Mouse (Mus musculus) T-helper 17 cell (primary cell): ENCODE data around the gene Ccdc158.

Experiments
- in situ Hi-C, 2 experiments: fragments of 300-600 bp; cut with MboI, MseI; formaldehyde crosslinking; loops; 1 replicate in 1 of 2; 2 replicates in 1 of 2; pipeline ENCODE4 v1.15.1; 2025; ENCODE audit warnings: high pct_unique_total_duplicates in 2 of 2

The Ccdc158 gene

DNA sequence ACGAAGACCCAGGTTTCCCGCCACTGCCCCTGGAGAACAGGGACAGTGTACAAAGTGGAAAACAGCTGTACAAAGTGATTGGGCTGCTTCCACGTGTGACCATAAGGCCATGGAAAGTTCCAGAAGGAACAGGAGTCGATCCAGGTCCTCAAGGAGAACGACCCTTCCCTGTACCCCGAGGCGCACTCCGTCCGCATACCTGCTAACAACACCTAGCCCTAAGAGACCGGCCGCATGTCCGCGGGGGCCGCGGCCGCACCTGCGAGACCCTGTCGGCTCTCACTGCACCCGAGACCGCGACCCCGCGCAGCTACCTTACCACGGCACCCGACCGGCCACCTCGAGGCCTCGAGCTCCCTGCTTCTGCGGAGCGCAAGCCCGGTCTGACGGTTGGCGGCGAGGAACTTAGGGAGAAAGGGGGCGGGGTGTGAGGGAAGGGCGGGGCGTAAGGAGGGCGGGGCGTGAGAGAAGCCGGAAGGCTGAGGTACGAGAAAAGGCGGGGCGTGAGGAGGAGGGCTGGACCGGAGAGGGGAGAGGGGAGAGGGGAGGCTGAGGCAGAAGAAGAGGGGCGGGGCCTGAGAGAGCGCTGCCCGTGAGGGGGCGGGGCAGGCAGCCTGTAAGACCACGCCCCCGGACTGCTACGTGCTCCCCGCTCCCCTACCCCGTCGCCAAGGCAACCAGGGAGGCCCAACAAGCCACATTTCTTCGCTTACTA is at the start of gene Ccdc158:
TSS of gene Ccdc158 (minus strand) at position 413 of the 715 bp plus-strand sequence.
- in situ Hi-C loops: no loop called here

- in situ Hi-C loops: no loop called here
These were observed 46.5 kb upstream of the Ccdc158 start for GRCm38 (mm10) chr5:92721610-92722009.

DNA sequence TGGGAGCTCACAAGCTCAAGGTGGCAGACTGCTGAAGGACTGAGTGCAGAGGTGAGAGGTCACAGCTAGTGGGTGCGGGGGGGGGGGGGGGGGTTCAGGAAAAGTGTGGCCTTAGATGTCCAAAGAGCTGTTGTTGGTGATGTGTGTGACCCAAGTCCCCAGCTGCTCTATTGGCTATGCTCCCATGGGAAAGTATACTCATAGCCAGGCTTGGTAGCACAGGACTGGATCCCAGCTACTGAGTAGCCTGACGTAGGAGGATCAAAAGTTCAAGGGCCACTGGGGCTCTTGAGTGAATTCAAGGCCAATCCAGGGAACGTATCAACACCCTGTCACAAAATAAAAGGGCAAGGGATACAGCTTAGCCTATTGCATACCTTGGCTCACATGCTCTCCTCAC is 43.8 kb upstream of the Ccdc158 start:
- in situ Hi-C loops: no loop called here

- in situ Hi-C loops: no loop called here
These were observed 42.7 kb upstream of the Ccdc158 start for GRCm38 (mm10) chr5:92717666-92718360.

GRCm38 (mm10) chr5:92715890-92716289 is 40.8 kb upstream of the Ccdc158 start:
- in situ Hi-C loops: no loop called here

DNA sequence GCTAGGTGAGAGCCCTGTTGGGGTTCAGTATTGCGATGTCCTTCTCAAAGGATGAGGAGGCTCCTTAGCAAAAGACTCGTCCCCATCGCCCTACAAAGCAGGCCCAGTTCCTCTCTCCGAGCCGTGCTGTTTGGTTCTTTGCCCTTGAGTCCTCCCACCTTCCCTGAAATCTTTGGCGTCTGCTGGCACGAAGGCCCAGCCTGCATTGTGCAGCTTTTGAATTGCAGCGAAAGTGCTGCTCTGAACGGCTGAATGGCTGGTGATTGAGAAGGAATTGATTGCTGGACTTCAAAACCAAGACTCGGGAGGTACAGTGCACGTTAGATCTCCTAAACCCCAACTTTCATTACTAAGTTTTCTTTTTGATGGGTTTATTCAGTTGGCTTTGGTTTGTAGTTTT is 40.2 kb upstream of the Ccdc158 start:
- in situ Hi-C loops: no loop called here

GRCm38 (mm10) chr5:92714886-92715285 is 39.8 kb upstream of the Ccdc158 start:
- in situ Hi-C loops: loop anchor here in 1 of 2 experiments (5.0 kb wide), 1 partner anchor 57 kb away; no protein-coding TSS in a partner anchor

- in situ Hi-C loops: loop anchor here in 1 of 2 experiments (5.0 kb wide), 1 partner anchor 59 kb away; no protein-coding TSS in a partner anchor
These were observed 37.7 kb upstream of the Ccdc158 start for GRCm38 (mm10) chr5:92712621-92713395.

DNA sequence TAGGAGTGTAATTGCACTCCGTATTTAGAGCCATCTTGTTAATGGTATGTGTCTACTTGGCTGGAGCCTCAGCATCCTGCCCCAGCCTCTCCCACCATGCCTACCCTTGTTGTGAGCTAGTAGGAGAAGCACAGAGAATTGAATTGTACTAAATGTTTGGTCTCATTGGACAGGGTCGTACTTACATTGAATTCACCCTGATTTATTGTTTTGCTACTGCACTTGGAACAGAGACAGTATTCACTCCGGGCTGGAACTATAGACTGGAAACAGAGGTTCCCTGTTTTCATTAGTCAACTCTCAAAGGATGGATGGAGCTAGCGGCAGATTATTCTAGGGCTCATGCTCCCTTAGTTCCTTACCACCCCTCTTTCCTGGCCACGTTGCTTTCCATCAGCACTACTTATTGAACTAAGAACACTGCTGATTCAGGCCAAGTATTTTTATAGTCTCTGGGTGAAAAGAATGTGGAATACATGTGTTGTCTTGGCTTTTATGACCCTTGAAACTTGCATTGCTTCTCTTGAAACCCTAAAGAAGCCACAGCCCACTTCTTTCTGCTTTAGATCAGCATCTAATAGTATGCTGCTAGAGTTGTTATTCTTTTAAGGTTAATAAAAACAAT is 36.7 kb upstream of the Ccdc158 start:
- in situ Hi-C loops: loop anchor here in 1 of 2 experiments (5.0 kb wide), 1 partner anchor 61 kb away; no protein-coding TSS in a partner anchor

GRCm38 (mm10) chr5:92710779-92711178 is 35.7 kb upstream of the Ccdc158 start:
- in situ Hi-C loops: loop anchor here in 1 of 2 experiments (5.0 kb wide), 1 partner anchor 62 kb away; no protein-coding TSS in a partner anchor

- in situ Hi-C loops: no loop called here
These were observed 32.9 kb upstream of the Ccdc158 start for GRCm38 (mm10) chr5:92707921-92708491.

DNA sequence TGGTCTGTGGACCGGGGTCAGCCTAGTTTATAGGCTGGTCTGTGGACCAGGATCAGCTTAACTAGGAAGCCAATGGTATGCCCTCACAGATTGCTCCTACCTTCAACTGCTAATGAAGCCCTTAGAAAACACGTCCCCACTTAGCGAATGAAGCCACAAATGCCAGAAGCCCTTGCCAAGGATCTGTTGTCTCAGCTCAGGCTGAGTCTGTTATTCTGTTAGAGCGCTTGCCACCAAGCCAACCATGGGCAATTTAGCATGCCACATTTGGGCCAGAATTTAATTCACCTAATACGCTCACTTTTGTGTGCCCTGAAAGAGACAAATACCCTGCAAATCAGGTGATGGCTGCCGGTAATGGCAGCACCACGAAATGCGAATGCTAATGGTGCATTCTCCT is 28.6 kb upstream of the Ccdc158 start:
- in situ Hi-C loops: no loop called here

GRCm38 (mm10) chr5:92701750-92702149 is 26.7 kb upstream of the Ccdc158 start:
- in situ Hi-C loops: no loop called here

DNA sequence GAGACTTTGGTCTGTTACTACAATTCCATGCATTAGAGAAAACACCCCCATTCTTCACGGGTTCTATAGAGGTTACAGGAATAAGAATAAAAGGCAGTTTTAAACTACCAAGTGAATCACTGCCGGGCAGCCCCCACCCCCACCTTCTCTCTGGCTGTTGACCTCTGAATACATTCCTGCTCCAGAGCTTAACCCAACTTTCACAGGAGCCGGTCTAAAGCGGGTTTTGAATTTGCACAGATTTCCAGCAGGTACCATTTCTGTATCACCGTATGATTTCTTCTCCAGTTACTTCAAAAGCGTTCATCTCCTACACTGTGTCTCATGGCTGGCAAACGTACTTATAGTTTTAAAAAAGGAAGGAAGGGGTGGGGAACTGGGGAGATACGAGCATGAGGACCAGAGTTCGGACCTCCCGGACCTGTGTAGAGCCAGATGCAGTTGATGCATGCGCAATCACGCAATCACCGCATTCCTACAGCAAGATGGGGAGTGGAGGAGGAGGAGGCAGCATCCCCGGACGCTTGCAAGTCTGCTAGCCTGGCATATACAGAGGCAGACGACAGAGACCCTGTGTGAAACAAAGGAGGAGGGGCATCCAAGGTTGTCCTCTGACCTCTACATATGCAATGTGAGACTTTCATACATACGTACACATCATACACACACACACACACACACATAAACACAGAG is 23.9 kb upstream of the Ccdc158 start:
- in situ Hi-C loops: no loop called here

- in situ Hi-C loops: no loop called here
These were observed 23.2 kb upstream of the Ccdc158 start for GRCm38 (mm10) chr5:92698131-92698836.

DNA sequence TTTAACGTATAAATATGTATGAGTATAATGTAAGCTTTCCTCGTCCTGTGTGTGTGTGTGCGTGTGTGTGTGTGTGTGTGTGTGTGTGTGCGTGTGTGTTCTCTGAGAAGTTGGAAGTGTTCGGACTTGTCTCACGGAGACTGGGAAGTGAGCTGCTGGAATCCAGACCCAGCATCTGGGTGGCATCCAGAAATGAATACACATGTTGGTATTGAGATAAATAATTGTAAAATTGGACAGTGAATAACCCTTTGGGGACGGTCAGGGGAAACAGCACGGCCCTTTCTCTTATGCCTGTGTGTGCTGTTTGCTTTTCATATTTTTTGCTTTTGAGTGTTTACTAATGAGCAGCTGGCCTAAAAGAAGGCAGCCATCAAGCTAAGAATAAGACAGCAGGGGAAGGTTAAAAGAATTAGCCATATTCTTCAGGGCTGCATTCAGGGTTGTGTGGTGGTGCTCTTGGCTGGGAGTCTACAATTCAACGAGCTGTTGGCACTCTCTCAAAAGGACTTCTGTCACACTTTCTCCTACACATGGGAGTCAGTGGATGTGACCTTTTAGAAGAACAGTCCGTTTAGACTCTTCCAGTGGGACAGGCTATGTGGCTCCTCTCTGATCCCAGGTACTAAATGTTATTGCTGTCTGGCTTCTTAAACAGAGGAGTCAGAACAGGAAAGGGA is 19.4 kb upstream of the Ccdc158 start:
- in situ Hi-C loops: no loop called here

- in situ Hi-C loops: no loop called here
These were observed 18.7 kb upstream of the Ccdc158 start for GRCm38 (mm10) chr5:92693744-92694143.

DNA sequence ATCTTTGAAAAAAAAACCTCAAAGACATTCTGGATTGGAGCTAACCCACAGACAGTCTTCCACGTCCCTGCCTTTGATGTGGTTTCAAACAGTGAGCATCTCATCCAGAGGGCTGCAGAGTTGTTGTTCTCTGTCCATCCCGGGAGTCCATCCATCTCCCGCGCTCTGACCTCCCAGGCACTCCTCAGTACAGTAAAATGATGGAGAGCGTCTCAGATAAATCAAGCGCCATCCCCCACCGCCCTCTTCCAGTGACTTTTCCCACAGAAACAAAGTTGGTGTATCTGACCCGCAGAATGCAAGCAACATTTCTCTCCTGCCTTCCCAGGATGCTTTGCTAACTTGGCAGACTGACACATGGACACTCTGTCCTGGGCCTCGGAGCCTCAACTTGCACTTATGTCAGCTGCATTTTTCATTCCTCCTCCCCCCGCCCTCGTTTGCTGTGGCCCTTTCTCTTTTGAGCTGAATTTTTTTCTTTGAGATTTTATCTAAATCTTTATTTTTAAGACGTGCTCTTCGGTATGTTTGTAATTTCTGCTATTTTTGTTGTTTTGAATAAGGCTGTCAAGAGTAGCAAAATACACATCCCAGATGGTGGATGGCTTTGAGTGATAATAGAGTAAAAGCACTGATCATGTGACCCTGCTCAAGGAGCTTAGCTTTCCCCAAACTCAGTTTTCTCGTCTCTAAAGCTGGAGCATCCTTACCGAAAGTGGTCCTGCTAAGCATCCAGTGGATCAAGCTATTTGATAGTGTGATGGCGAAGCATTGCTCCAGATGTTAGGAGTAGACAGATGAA is 17.3 kb upstream of the Ccdc158 start:
- in situ Hi-C loops: no loop called here

- in situ Hi-C loops: no loop called here
These were observed 13.5 kb upstream of the Ccdc158 start for GRCm38 (mm10) chr5:92688569-92688968.
